Mouse (Mus musculus) heart, embryonic 14.5 days (tissue): ENCODE measurements around the gene Eif3d. TPM values are rescaled to one million over a fixed set of nuclear protein-coding genes. Genes with fewer than 3 reads are reported as not detected.

Experiments used
- ATAC-seq: fragments of 200-750 bp; cut with Nextera tagmentation; 2 replicates; pipeline ENCODE4 v1.8.0; 2017; ENCODE audit warnings: low read depth, moderate TSS enrichment; ENCODE audit not compliant: insufficient number of reproducible peaks, insufficient read depth, low FRiP score
- H3K27ac ChIP-seq, 2 experiments: fragments of 200-500 bp in 1 of 2; fragments of 300-500 bp in 1 of 2; sonication (generic) in 1 of 2; replicated peaks in 1 of 2; 2 replicates each; pipeline ENCODE4 v1.5.1; 2012 to 2014; ENCODE audit warnings: low read depth in 2 of 2, low read length in 2 of 2, control low read depth in 1 of 2, mild to moderate bottlenecking in 1 of 2, mixed read lengths in 1 of 2; ENCODE audit not compliant: control insufficient read depth in 1 of 2, insufficient read depth in 1 of 2
- H3K27me3 ChIP-seq: fragments of 300-500 bp; sonication (generic); 2 replicates; pipeline ENCODE4 v1.6.1; 2014; ENCODE audit warnings: mild to moderate bottlenecking, low read length, control low read depth; ENCODE audit not compliant: control insufficient read depth, insufficient read depth
- H3K36me3 ChIP-seq: fragments of 300-500 bp; sonication (generic); 2 replicates; pipeline ENCODE4 v1.6.1; 2014; ENCODE audit warnings: mild to moderate bottlenecking, control low read depth, low read length, mixed read lengths; ENCODE audit not compliant: control insufficient read depth, insufficient read depth
- H3K4me1 ChIP-seq, 2 experiments: fragments of 200-500 bp in 1 of 2; fragments of 300-500 bp in 1 of 2; sonication (generic) in 1 of 2; 2 replicates each; pipeline ENCODE4 v1.6.1; 2012 to 2014; ENCODE audit warnings: low read length in 2 of 2, control low read depth in 1 of 2, mixed read lengths in 1 of 2; ENCODE audit not compliant: control insufficient read depth in 2 of 2, insufficient read depth in 2 of 2
- H3K4me2 ChIP-seq: fragments of 300-500 bp; sonication (generic); 2 replicates; pipeline ENCODE4 v1.6.1; 2014; ENCODE audit warnings: mild to moderate bottlenecking, low read length
- H3K4me3 ChIP-seq, 2 experiments: fragments of 200-500 bp in 1 of 2; fragments of 300-500 bp in 1 of 2; sonication (generic) in 1 of 2; 2 replicates each; pipeline ENCODE4 v1.5.1; 2012 to 2014; ENCODE audit warnings: low read length in 2 of 2, mild to moderate bottlenecking in 2 of 2, control low read depth in 1 of 2, low read depth in 1 of 2, moderate library complexity in 1 of 2; ENCODE audit not compliant: control insufficient read depth in 1 of 2, insufficient read depth in 1 of 2
- H3K9ac ChIP-seq: fragments of 300-500 bp; sonication (generic); 2 replicates; pipeline ENCODE4 v1.6.1; 2014; ENCODE audit warnings: mild to moderate bottlenecking, low read length
- H3K9me3 ChIP-seq: fragments of 300-500 bp; sonication (generic); 2 replicates; pipeline ENCODE4 v1.6.1; 2016; ENCODE audit warnings: low read length, control low read depth; ENCODE audit not compliant: control insufficient read depth
- whole genome bisulfite sequencing: fragments of 180-500 bp; shearing (Covaris S2); extraction: QIAGEN DNeasy Blood & Tissue Kit; methylation state at CpG from one replicate; pipeline ENCODE4 v1.1.7; 2014; 5-methylcytosine and 5-hydroxymethylcytosine counted together
- polyA plus RNA-seq: library from polyadenylated mRNA; unstranded; fragments of >200 nt; fragmentation: Nextera tagmentation; extraction: Ambion mirVana; gene quantifications from 2 replicates; pipeline ENCODE4 v1.2.1, GENCODE M21; 2014

Gene Eif3d
- polyA plus RNA-seq, 1 experiment from 2014 or later = 135 TPM

GRCm38 (mm10) chr15:77934326-77934725 is 36.3 kb downstream of the Eif3d start:
- H3K4me1 ChIP-seq = peaks cover 2 to 12% of the 10 kb centered on the region in 2 experiments; a peak in 2 of 4 replicates
- H3K9ac ChIP-seq = no peak overlapping the region
- ATAC-seq = no peak
- no peak overlapping the region for H3K4me3 ChIP-seq
- H3K27me3 ChIP-seq = peaks cover 11% of the 10 kb centered on the region; the same call in 1 of the 2 replicates
- no peak overlapping the region; the same call in 1 of the 2 replicates for H3K4me2 ChIP-seq
- WGBS = 70% methylated on average over 11 of the region's 11 CpGs
- H3K27ac ChIP-seq = no peak overlapping the region
- no peaks in the 10 kb centered on the region for H3K36me3 ChIP-seq
- H3K9me3 ChIP-seq = no peaks in the 10 kb centered on the region

GRCm38 (mm10) chr15:77933770-77934169 is 36.8 kb downstream of the Eif3d start:
- ATAC-seq = no peak
- H3K27me3 ChIP-seq = peaks cover 11% of the 10 kb centered on the region; the same call in 1 of the 2 replicates
- no peak overlapping the region for H3K27ac ChIP-seq
- H3K4me3 ChIP-seq = no peak overlapping the region
- H3K9me3 ChIP-seq = no peaks in the 10 kb centered on the region
- WGBS = under 1% methylated on average over 14 of the region's 14 CpGs
- H3K4me2 ChIP-seq = peak overlapping the region; percentile 41; the same call in 1 of the 2 replicates
- H3K4me1 ChIP-seq = peaks cover 2 to 12% of the 10 kb centered on the region in 2 experiments; a peak in 2 of 4 replicates
- H3K9ac ChIP-seq = no peak overlapping the region
- H3K36me3 ChIP-seq = no peaks in the 10 kb centered on the region

GRCm38 (mm10) chr15:77933222-77933621 is 37.4 kb downstream of the Eif3d start:
- ATAC-seq = no peak
- H3K9me3 ChIP-seq = no peaks in the 10 kb centered on the region
- no peak overlapping the region for H3K9ac ChIP-seq
- no peak overlapping the region for H3K4me3 ChIP-seq
- H3K4me1 ChIP-seq = peaks cover 2 to 13% of the 10 kb centered on the region in 2 experiments; a peak in 3 of 4 replicates
- H3K4me2 ChIP-seq = no peak overlapping the region
- no peak overlapping the region for H3K27ac ChIP-seq
- H3K36me3 ChIP-seq = no peaks in the 10 kb centered on the region
- peaks cover 11% of the 10 kb centered on the region; the same call in 1 of the 2 replicates for H3K27me3 ChIP-seq
- 57% methylated on average over 3 of the region's 3 CpGs for WGBS

DNA sequence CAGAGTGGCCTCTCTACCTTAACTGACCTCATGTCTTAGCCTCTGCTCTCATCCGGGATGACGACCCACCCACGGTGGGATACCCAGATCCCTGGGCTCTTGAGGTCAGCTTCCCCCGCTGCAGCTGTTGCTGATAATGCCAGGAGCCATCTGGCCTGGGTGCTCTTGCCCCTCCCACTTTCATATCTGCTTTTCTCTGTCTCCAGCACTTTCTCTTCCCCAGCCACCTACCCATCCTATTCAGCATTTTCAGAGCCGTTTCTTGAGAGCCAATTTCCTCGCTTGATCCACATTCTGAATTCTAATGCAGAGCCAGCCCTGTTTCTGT is 39.0 kb downstream of the Eif3d start:
- Histone ChIP-seq H3K36me3 (peaks cover 10% of the 10 kb centered on the region), H3K4me1 (peaks cover 6 to 24% of the 10 kb centered on the region in 2 experiments; a peak in 3 of 4 replicates), H3K27ac (no peak overlapping the region), H3K4me2 (no peak overlapping the region), H3K9me3 (no peaks in the 10 kb centered on the region), H3K9ac (no peak overlapping the region), H3K27me3 (peaks cover 11% of the 10 kb centered on the region; the same call in 1 of the 2 replicates), H3K4me3 (no peak overlapping the region)
- WGBS = 38% methylated on average over 6 of the region's 6 CpGs
- no peak for ATAC-seq

GRCm38 (mm10) chr15:77930986-77931688 is 39.5 kb downstream of the Eif3d start:
- Histone ChIP-seq H3K4me1 (peaks cover 6 to 24% of the 10 kb centered on the region in 2 experiments; a peak in 3 of 4 replicates), H3K4me3 (no peak overlapping the region), H3K4me2 (no peak overlapping the region), H3K9me3 (no peaks in the 10 kb centered on the region), H3K36me3 (peaks cover 15% of the 10 kb centered on the region), H3K27ac (no peak overlapping the region), H3K9ac (no peak overlapping the region), H3K27me3 (peaks cover 11% of the 10 kb centered on the region; the same call in 1 of the 2 replicates)
- WGBS = 55% methylated on average over 6 of the region's 6 CpGs
- ATAC-seq = no peak

DNA sequence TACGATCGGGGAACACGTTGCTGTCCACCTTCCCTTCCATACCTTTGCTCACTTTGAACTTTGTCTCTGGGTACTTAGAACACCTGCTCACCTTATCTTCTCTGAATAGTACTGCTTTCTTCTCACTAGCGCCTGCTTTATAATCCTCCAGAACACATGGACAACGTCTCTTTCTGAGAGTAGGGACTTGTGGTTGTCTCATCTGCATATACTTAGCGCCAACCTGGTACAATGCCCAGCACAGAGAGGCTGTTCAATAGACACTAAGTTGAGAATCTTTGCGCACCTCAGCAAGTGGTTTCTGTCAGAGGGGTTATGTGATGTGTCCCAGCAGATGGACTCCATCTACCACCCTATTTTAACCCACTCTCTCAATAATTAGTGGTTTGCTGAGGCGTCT is 40.8 kb downstream of the Eif3d start:
- peaks cover 6 to 24% of the 10 kb centered on the region in 2 experiments; a peak in 3 of 4 replicates for H3K4me1 ChIP-seq
- WGBS = 45% methylated on average over 8 of the region's 8 CpGs
- no peak for ATAC-seq
- H3K9me3 ChIP-seq = no peaks in the 10 kb centered on the region
- H3K4me2 ChIP-seq = peak overlapping the region; percentile 84
- H3K9ac ChIP-seq = peak overlapping the region; percentile 76
- H3K27me3 ChIP-seq = peaks cover 6% of the 10 kb centered on the region; the same call in 1 of the 2 replicates
- no peak overlapping the region for H3K27ac ChIP-seq
- H3K4me3 ChIP-seq = peak overlapping the region in 1 of 2 experiments; percentile 77; a peak in 3 of 4 replicates
- H3K36me3 ChIP-seq = peaks cover 28% of the 10 kb centered on the region

DNA sequence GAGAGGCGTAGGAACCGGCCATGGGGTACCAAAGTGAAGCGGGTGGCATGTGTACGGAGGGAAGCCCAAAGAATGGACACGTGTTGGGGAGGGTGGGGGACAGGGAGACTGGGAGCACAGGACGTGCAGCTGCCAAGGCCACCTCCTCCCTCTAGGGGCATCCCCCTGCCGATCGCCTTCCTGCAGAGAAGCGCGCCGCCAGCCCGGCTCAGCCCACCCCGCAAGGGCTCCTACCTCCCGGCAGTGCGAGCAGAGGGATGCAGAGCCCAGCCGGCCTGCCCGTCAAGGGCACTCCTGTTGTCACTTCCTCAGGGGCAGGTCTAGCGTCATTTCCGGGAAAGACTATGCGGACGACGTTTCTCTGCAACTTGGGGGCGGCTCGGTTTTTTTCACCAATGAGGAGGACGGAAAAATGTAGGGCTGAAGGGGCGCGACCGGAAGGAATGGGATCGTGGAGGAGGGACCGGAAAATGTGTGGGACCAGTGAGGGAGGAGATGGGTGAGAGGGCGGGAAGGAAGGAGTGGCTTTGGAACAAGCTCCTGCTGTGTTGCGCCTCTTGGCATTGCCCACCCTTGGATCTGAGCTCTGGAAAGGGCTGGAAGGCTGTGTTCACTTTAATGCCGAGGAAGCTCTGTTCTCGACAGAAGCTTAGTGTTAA is 41.8 kb downstream of the Eif3d start, which contains the start of gene Txn2:
Txn2 (minus strand) TSS at position 334 of the 659 bp plus-strand sequence.
- no peaks in the 10 kb centered on the region for H3K9me3 ChIP-seq
- H3K4me3 ChIP-seq = peak within 1 kb of the TSS; percentile 77 to 83
- peak within 1 kb of the TSS; percentile 84 for H3K4me2 ChIP-seq
- H3K27me3 ChIP-seq = no peaks in the 10 kb centered on the region
- H3K4me1 ChIP-seq = peaks cover 6 to 24% of the 10 kb centered on the region in 2 experiments; a peak in 3 of 4 replicates
- H3K9ac ChIP-seq = peak within 1 kb of the TSS; percentile 76
- ATAC-seq = peak; percentile 93
- peak within 1 kb of the TSS; percentile 93 to 94 for H3K27ac ChIP-seq
- under 1% methylated on average over 34 of the region's 34 CpGs for WGBS
- H3K36me3 ChIP-seq = peaks cover 38% of the 10 kb centered on the region
